Mouse (Mus musculus): Measurements from ENCODE around the gene Tdgf1.

DNA sequence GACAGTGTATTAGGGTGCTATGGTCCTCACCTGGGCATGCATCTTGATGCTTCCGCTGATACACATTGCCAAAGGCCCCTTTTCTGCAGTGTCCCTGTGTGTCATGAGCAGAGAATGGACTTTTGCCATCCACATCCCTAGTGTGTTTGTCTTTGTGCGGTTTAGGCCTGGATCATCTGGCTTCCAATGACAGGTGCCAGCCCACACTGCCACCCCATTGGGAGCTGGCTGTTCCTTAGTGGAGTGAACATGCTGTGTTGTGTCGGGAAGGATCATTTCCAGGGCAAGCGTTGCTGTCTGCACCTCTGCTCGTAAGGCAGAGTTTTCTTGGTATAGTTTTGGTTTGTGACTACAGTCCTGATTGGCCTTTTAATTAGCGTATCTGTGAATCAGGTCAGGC is 44.8 kb downstream of the Tdgf1 start:
- TF ChIP-seq POLR2A (IDR thresholded peaks at IDR 0.05; ENCODE audit: low read depth, low read length) (no peak), CTCF (conservative IDR thresholded peaks at IDR 0.05 in 1 of 2, IDR thresholded peaks at IDR 0.05 in 1 of 2; ENCODE audit: low read depth in 2 of 2, low read length in 2 of 2) (no peak), E2F4 (IDR thresholded peaks at IDR 0.05; ENCODE audit: insufficient replicate concordance, low read depth, low read length) (no peak), EP300 (IDR thresholded peaks at IDR 0.05; ENCODE audit: low read length) (no peak), CHD2 (IDR thresholded peaks at IDR 0.05; ENCODE audit: low read length) (no peak), ZNF384 (IDR thresholded peaks at IDR 0.05; ENCODE audit: low read depth, low read length) (no peak), POLR2AphosphoS2 (IDR thresholded peaks at IDR 0.05; ENCODE audit: low read depth, low read length) (no peak), TBP (conservative IDR thresholded peaks at IDR 0.05; ENCODE audit: low read depth, low read length) (no peak), JUN (IDR thresholded peaks at IDR 0.05; ENCODE audit: insufficient read depth, low read depth, low read length) (no peak), NELFE (IDR thresholded peaks at IDR 0.05; ENCODE audit: low read depth, low read length) (no peak), MXI1 (IDR thresholded peaks at IDR 0.05; ENCODE audit: low read depth, low read length) (no peak), MAFK (IDR thresholded peaks at IDR 0.05; ENCODE audit: insufficient replicate concordance, low read length) (no peak), GABPA (IDR thresholded peaks at IDR 0.05; ENCODE audit: insufficient replicate concordance, low read depth, low read length) (no peak), ZC3H11A (IDR thresholded peaks at IDR 0.05; ENCODE audit: low read depth, low read length) (no peak)

Measured in CH12.LX (cell line).